Mouse (Mus musculus) heart, adult 2 months (tissue): ENCODE measurements around the gene 2200002D01Rik. TPM values are rescaled to one million over a fixed set of nuclear protein-coding genes. Genes with fewer than 3 reads are reported as not detected.
"Not testable (repeated sequence)": the region's sequence is repeated elsewhere in the genome, so short reads cannot be mapped to it uniquely, and the experiment has no call there.

Experiments used
- DNase-seq, 2 experiments: peaks; one replicate each; pipeline ENCODE4 v3.0.0; 2021
- H3K27ac ChIP-seq: fragments of 200-600 bp; 2 replicates; pipeline ENCODE4 v1.8.1; 2022
- H3K27me3 ChIP-seq: fragments of 200-500 bp; 2 replicates; pipeline ENCODE4 v1.6.1; 2012; ENCODE audit warnings: mild to moderate bottlenecking, low read length, inconsistent platforms, mixed read lengths; ENCODE audit not compliant: control insufficient read depth, insufficient read depth
- H3K36me3 ChIP-seq: fragments of 200-500 bp; 2 replicates; pipeline ENCODE4 v1.6.1; 2012; ENCODE audit warnings: low read length, inconsistent platforms; ENCODE audit not compliant: control insufficient read depth, insufficient read depth
- H3K4me1 ChIP-seq: fragments of 200-500 bp; 2 replicates; pipeline ENCODE4 v1.6.1; 2011; ENCODE audit warnings: low read length; ENCODE audit not compliant: control insufficient read depth, insufficient read depth
- H3K4me3 ChIP-seq: fragments of 200-600 bp; 2 replicates; pipeline ENCODE4 v1.8.1; 2022
- H3K79me2 ChIP-seq: fragments of 200-500 bp; replicated peaks from 2 replicates; pipeline ENCODE4 v1.6.1; 2012; ENCODE audit warnings: mild to moderate bottlenecking, inconsistent platforms, low read length, moderate library complexity, mixed read lengths; ENCODE audit not compliant: control insufficient read depth, insufficient read depth
- H3K9ac ChIP-seq: fragments of 200-500 bp; 2 replicates; pipeline ENCODE4 v1.6.1; 2012; ENCODE audit warnings: low read depth, mild to moderate bottlenecking, control low read depth, inconsistent platforms, low read length, mixed read lengths
- CTCF ChIP-seq: fragments of 200-600 bp; IDR thresholded peaks from 2 replicates; pipeline ENCODE4 v1.8.1; 2022; ENCODE audit warnings: antibody characterized with exemption, mild to moderate bottlenecking, moderate library complexity
- EP300 ChIP-seq: fragments of 200-500 bp; IDR thresholded peaks from 2 replicates; pipeline ENCODE4 v1.6.1; 2011; ENCODE audit warnings: low read depth, low read length, control low read depth; ENCODE audit not compliant: insufficient read depth
- POLR2A ChIP-seq: fragments of 200-500 bp; IDR thresholded peaks from 2 replicates; pipeline ENCODE4 v1.6.1; 2011; ENCODE audit warnings: mild to moderate bottlenecking, low read depth, low read length, control low read depth; ENCODE audit not compliant: insufficient read depth
- WGBS: fragments of 180-500 bp; shearing (Covaris S2); methylation state at CpG from one replicate; pipeline ENCODE4 v1.1.7; 2018; 5-methylcytosine and 5-hydroxymethylcytosine counted together
- intact Hi-C: fragments of 180-260 bp; cut with DNase I; formaldehyde crosslinking; loops from one replicate; pipeline ENCODE4 v1.15.1; 2025
- polyA plus RNA-seq: library from polyadenylated mRNA; depleted of rRNA; stranded (reverse); fragments of >200 nt; gene quantifications from 2 replicates; pipeline ENCODE4 v1.2.3, GENCODE M21; 2012
- total RNA-seq, 2 experiments: library from RNA; stranded (reverse); gene quantifications; 2 replicates each; pipeline ENCODE4 v1.2.3; 2021

2200002D01Rik gene
- total and polyA plus RNA-seq, 3 experiments = 0.98 to 2.0 (median 1.5) TPM

GRCm38 (mm10) chr7:29228202-29228601 is 20.1 kb downstream of the 2200002D01Rik start:
- 72% methylated on average over 4 of the region's 4 CpGs for WGBS
- intact Hi-C loops = no loop called here
- DNase-seq = no peak
- TF ChIP-seq POLR2A (no peak), EP300 (no peak), CTCF (no peak)
- no peaks in the 10 kb centered on the region for H3K79me2 ChIP-seq
- peaks cover 3% of the 10 kb centered on the region for H3K4me1 ChIP-seq
- no peak overlapping the region for H3K27ac ChIP-seq
- H3K27me3 ChIP-seq = no peaks in the 10 kb centered on the region
- no peak overlapping the region for H3K4me3 ChIP-seq
- no peak overlapping the region for H3K9ac ChIP-seq
- no peaks in the 10 kb centered on the region for H3K36me3 ChIP-seq

- H3K4me1 ChIP-seq = no peaks in the 10 kb centered on the region; the same call in 1 of the 2 replicates
- H3K4me3 ChIP-seq = no peak overlapping the region
- H3K27ac ChIP-seq = no peak overlapping the region
- intact Hi-C loops = no loop called here
- TF ChIP-seq POLR2A (no peak), EP300 (no peak), CTCF (no peak)
- DNase-seq = no peak
- no peaks in the 10 kb centered on the region for H3K79me2 ChIP-seq
- WGBS = 83% methylated on average over 13 of the region's 13 CpGs
- H3K9ac ChIP-seq = no peak overlapping the region
- no peaks in the 10 kb centered on the region for H3K36me3 ChIP-seq
- no peaks in the 10 kb centered on the region for H3K27me3 ChIP-seq
These were observed 22.7 kb downstream of the 2200002D01Rik start for GRCm38 (mm10) chr7:29225520-29225919.

- no peak overlapping the region for H3K27ac ChIP-seq
- TF ChIP-seq EP300 (no peak), CTCF (no peak), POLR2A (no peak)
- intact Hi-C loops = no loop called here
- no peaks in the 10 kb centered on the region for H3K79me2 ChIP-seq
- H3K9ac ChIP-seq = no peak overlapping the region
- DNase-seq = no peak
- 50% methylated on average over 16 of the region's 16 CpGs for WGBS
- no peaks in the 10 kb centered on the region; the same call in 1 of the 2 replicates for H3K4me1 ChIP-seq
- no peaks in the 10 kb centered on the region for H3K27me3 ChIP-seq
- H3K36me3 ChIP-seq = no peaks in the 10 kb centered on the region
- H3K4me3 ChIP-seq = no peak overlapping the region
These were observed 23.4 kb downstream of the 2200002D01Rik start for GRCm38 (mm10) chr7:29224756-29225394.

GRCm38 (mm10) chr7:29214846-29215245 is 33.4 kb downstream of the 2200002D01Rik start:
- no peak for DNase-seq
- intact Hi-C loops = no loop called here
- Histone ChIP-seq H3K36me3 (no peaks in the 10 kb centered on the region), H3K27me3 (no peaks in the 10 kb centered on the region), H3K4me1 (no peaks in the 10 kb centered on the region), H3K4me3 (no peak overlapping the region), H3K79me2 (no peaks in the 10 kb centered on the region), H3K9ac (no peak overlapping the region), H3K27ac (no peak overlapping the region)
- WGBS = 60% methylated on average over 15 of the region's 15 CpGs
- TF ChIP-seq POLR2A (no peak), CTCF (no peak), EP300 (no peak)

GRCm38 (mm10) chr7:29214236-29214635 is 34.0 kb downstream of the 2200002D01Rik start:
- H3K4me1 ChIP-seq = no peaks in the 10 kb centered on the region
- WGBS = 75% methylated on average over 2 of the region's 2 CpGs
- TF ChIP-seq CTCF (no peak), EP300 (no peak), POLR2A (no peak)

GRCm38 (mm10) chr7:29213675-29214082 is 34.6 kb downstream of the 2200002D01Rik start, which contains the start of gene Catsperg1:
Gene Catsperg1 (minus strand): TSS chr7:29214035.
- Histone ChIP-seq H3K4me1 (no peaks in the 10 kb centered on the region), H3K4me3 (no peak within 1 kb of the TSS), H3K9ac (no peak within 1 kb of the TSS), H3K79me2 (no peaks in the 10 kb centered on the region), H3K27me3 (no peaks in the 10 kb centered on the region), H3K27ac (no peak within 1 kb of the TSS), H3K36me3 (no peaks in the 10 kb centered on the region)
- 19% methylated on average over 20 of the region's 20 CpGs for WGBS
- intact Hi-C loops = no loop called here
- DNase-seq = no peak
- TF ChIP-seq EP300 = no peak
- no peak for TF ChIP-seq POLR2A

More at GRCm38 (mm10) chr7:29214236-29214635, 34.0 kb downstream of the 2200002D01Rik start:
- no peak for DNase-seq
- Histone ChIP-seq H3K36me3 (no peaks in the 10 kb centered on the region), H3K4me3 (no peak overlapping the region), H3K27ac (no peak overlapping the region), H3K79me2 (no peaks in the 10 kb centered on the region), H3K27me3 (no peaks in the 10 kb centered on the region), H3K9ac (no peak overlapping the region)
- intact Hi-C loops = no loop called here

- H3K4me1 ChIP-seq, H3K4me3 ChIP-seq, H3K36me3 ChIP-seq, H3K27ac ChIP-seq, intact Hi-C loops, H3K9ac ChIP-seq, H3K27me3 ChIP-seq, DNase-seq, H3K79me2 ChIP-seq: not testable (repeated sequence)
- 38% methylated on average over 40 of the region's 40 CpGs for WGBS
These were observed 35.3 kb downstream of the 2200002D01Rik start for GRCm38 (mm10) chr7:29212775-29213560.
